Comparison of ENCODE assay signal across 23 mouse cellular contexts in the genomic region with DNA sequence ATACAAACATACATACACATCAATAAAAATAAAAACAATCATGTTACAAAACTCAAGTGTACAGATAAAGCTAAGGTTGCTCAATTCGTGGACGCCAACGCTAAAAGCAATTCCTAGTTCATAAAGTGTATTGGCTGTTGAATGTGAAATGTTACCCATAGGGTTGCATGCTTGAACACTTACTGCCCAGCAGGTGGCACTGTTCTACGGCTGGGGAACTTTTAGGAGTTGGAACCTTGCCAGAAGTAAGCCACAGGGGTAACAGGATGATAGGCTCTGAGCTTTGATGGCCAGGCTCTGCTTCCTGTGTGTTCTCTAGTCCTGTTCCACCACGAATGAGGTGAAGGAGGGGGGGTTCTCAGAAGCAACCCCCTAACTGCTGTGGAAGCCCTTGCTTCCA. TPM values are rescaled to one million over a fixed set of nuclear protein-coding genes. Genes with fewer than 3 reads are reported as not detected.
DNase-seq lines count a peak whose midpoint lies in the region; ATAC-seq and TF ChIP-seq lines count a peak whose summit lies in the region.
"Had no signal": no experiment of that assay in that cellular context is flagged by ENCODE, and none has a peak within 500 bp of the region (broad histone marks: within the 10 kb centered on the region; RNA-seq: fewer than 3 reads in every experiment).

A gene (plus strand): TSS at position 13 of the 400 bp plus-strand sequence.

- no peaks in the 10 kb centered on the region for H3K4me1 ChIP-seq in hindbrain, postnatal 0 days (ENCODE audit: insufficient read depth, low read length)
- peaks cover 8% of the 10 kb centered on the region; the same call in 1 of the 2 replicates for H3K4me1 ChIP-seq in hindbrain, embryonic 12.5 days
- no peaks in the 10 kb centered on the region for H3K4me1 ChIP-seq in liver, postnatal 0 days (ENCODE audit: insufficient read depth)
- H3K4me1 ChIP-seq in liver, embryonic 11.5 days (replicated peaks; ENCODE audit: control insufficient read depth, insufficient read depth, low read length), result no peaks in the 10 kb centered on the region
- no peaks in the 10 kb centered on the region for H3K4me1 ChIP-seq in MEL (ENCODE audit: control insufficient read depth in 1 of 2, insufficient read depth in 2 of 2, low read length in 2 of 2)

- no peak within 1 kb of the TSS for H3K4me3 ChIP-seq in hindbrain, postnatal 0 days (ENCODE audit: low read length)
- no peak within 1 kb of the TSS for H3K4me3 ChIP-seq in hindbrain, embryonic 12.5 days
- H3K4me3 ChIP-seq in liver, postnatal 0 days (ENCODE audit: low read depth, low read length), result no peak within 1 kb of the TSS
- H3K4me3 ChIP-seq in liver, embryonic 11.5 days (ENCODE audit: low read depth, low read length), result no peak within 1 kb of the TSS
- no peak within 1 kb of the TSS for H3K4me3 ChIP-seq in MEL (ENCODE audit: control insufficient read depth in 1 of 2, insufficient read depth in 1 of 2, low read depth in 2 of 2, low read length in 2 of 2)
- H3K4me3 ChIP-seq: heart, embryonic 13.5 days; neural tube, embryonic 12.5 days had no signal

- H3K27ac ChIP-seq in hindbrain, postnatal 0 days, result no peak within 1 kb of the TSS
- no peak within 1 kb of the TSS for H3K27ac ChIP-seq in hindbrain, embryonic 12.5 days
- H3K27ac ChIP-seq in liver, postnatal 0 days (ENCODE audit: low read depth), result no peak within 1 kb of the TSS
- no peak within 1 kb of the TSS for H3K27ac ChIP-seq in liver, embryonic 11.5 days (ENCODE audit: low read depth, low read length)
- H3K27ac ChIP-seq in MEL (ENCODE audit: control insufficient read depth, low read depth, low read length), result no peak within 1 kb of the TSS
- H3K27ac ChIP-seq: heart, embryonic 13.5 days; neural tube, embryonic 12.5 days had no signal

- no peak for TF ChIP-seq POLR2A in MEL (IDR thresholded peaks at IDR 0.05; ENCODE audit: control insufficient read depth in 1 of 2, insufficient read depth in 1 of 2, low read depth in 1 of 2, low read length in 2 of 2, poor library complexity in 1 of 2)
- no peak for TF ChIP-seq POLR2A in brain, embryonic 14.5 days (IDR thresholded peaks at IDR 0.05; ENCODE audit: borderline replicate concordance, extremely low read depth, insufficient read depth, insufficient read length, poor library complexity, severe bottlenecking)

- TF ChIP-seq CTCF in hindbrain, postnatal 0 days (IDR thresholded peaks at IDR 0.05; ENCODE audit: low read depth), result peak; percentile 35; the same call in 1 of the 2 replicates
- peak; percentile 29 for TF ChIP-seq CTCF in liver, postnatal 0 days (IDR thresholded peaks at IDR 0.05; ENCODE audit: low read depth)
- peak in 2 of 3 experiments; percentile 24 to 36; a peak in 2 of 6 replicates for TF ChIP-seq CTCF in MEL (IDR thresholded peaks at IDR 0.05 in 2 of 3, conservative IDR thresholded peaks at IDR 0.05 in 1 of 3; ENCODE audit: control insufficient read depth in 1 of 3, insufficient read depth in 1 of 3, low read depth in 2 of 3, low read length in 3 of 3, poor library complexity in 1 of 3, severe bottlenecking in 1 of 3)
- peak; percentile 26; the same call in 1 of the 2 replicates for TF ChIP-seq CTCF in brain, embryonic 14.5 days (IDR thresholded peaks at IDR 0.05; ENCODE audit: borderline replicate concordance, extremely low read depth, insufficient read depth, insufficient read length)

- ATAC-seq in hindbrain, postnatal 0 days, result no peak
- ATAC-seq in hindbrain, embryonic 12.5 days (ENCODE audit: low FRiP score), result no peak
- no peak for ATAC-seq in liver, postnatal 0 days
- no peak for ATAC-seq in liver, embryonic 11.5 days (replicated peaks; ENCODE audit: low FRiP score)

- DNase-seq in hindbrain, postnatal 0 days (ENCODE audit: low spot score), result no peak
- no peak for DNase-seq in liver, postnatal 0 days
- DNase-seq in liver, embryonic 11.5 days (ENCODE audit: low spot score), result no peak
- peak; percentile 19 for DNase-seq in MEL (ENCODE audit: low read depth, low spot score)
- no peak for DNase-seq in brain, embryonic 14.5 days (ENCODE audit: low read depth)
- no peak for DNase-seq in kidney, adult 18-20 months
- DNase-seq: adrenal gland, postnatal 36 days; cerebellum, adult 9-11 months; gastrocnemius, postnatal 25 days; heart, postnatal 4 days; spleen, adult 18-20 months; thymus, postnatal 14 days had no signal

- no peak within 1 kb of the TSS for H3K4me2 ChIP-seq in hindbrain, postnatal 0 days (ENCODE audit: low read depth, low read length)
- no peak within 1 kb of the TSS for H3K4me2 ChIP-seq in hindbrain, embryonic 12.5 days (replicated peaks)
- no peak within 1 kb of the TSS for H3K4me2 ChIP-seq in liver, postnatal 0 days (ENCODE audit: low read depth, low read length)
- no peak within 1 kb of the TSS for H3K4me2 ChIP-seq in liver, embryonic 11.5 days
- H3K4me2 ChIP-seq: heart, embryonic 13.5 days; neural tube, embryonic 12.5 days had no signal

- no peaks in the 10 kb centered on the region for H3K36me3 ChIP-seq in hindbrain, postnatal 0 days (ENCODE audit: insufficient read depth, low read length)
- H3K36me3 ChIP-seq in hindbrain, embryonic 12.5 days, result no peaks in the 10 kb centered on the region
- no peaks in the 10 kb centered on the region for H3K36me3 ChIP-seq in liver, postnatal 0 days (replicated peaks; ENCODE audit: insufficient read depth, low read length)
- H3K36me3 ChIP-seq in liver, embryonic 11.5 days (ENCODE audit: control insufficient read depth, insufficient read depth, low read length), result no peaks in the 10 kb centered on the region
- no peaks in the 10 kb centered on the region for H3K36me3 ChIP-seq in MEL (ENCODE audit: control insufficient read depth in 1 of 2, insufficient read depth in 2 of 2, low read length in 2 of 2)
- H3K36me3 ChIP-seq: heart, embryonic 13.5 days; neural tube, embryonic 12.5 days had no signal

- H3K9me3 ChIP-seq in hindbrain, postnatal 0 days (ENCODE audit: low read length), result no peaks in the 10 kb centered on the region
- no peaks in the 10 kb centered on the region for H3K9me3 ChIP-seq in hindbrain, embryonic 12.5 days (replicated peaks)
- H3K9me3 ChIP-seq in liver, postnatal 0 days (ENCODE audit: low read length), result no peaks in the 10 kb centered on the region
- H3K9me3 ChIP-seq in liver, embryonic 11.5 days (ENCODE audit: control insufficient read depth, low read length), result no peaks in the 10 kb centered on the region
- H3K9me3 ChIP-seq in MEL (replicated peaks; ENCODE audit: insufficient read depth, low read length), result no peaks in the 10 kb centered on the region
- H3K9me3 ChIP-seq: neural tube, embryonic 12.5 days had no signal

- 80% methylated on average over 5 of the region's 5 CpGs for WGBS in hindbrain, postnatal 0 days
- WGBS in hindbrain, embryonic 12.5 days, result 94% methylated on average over 5 of the region's 5 CpGs
- 77% methylated on average over 5 of the region's 5 CpGs for WGBS in liver, postnatal 0 days (ENCODE audit: insufficient replicate concordance)
- 91% methylated on average over 5 of the region's 5 CpGs for WGBS in liver, embryonic 11.5 days

- no peaks in the 10 kb centered on the region for H3K27me3 ChIP-seq in hindbrain, postnatal 0 days (ENCODE audit: insufficient read depth, low read length)
- no peaks in the 10 kb centered on the region for H3K27me3 ChIP-seq in hindbrain, embryonic 12.5 days
- H3K27me3 ChIP-seq in liver, postnatal 0 days (ENCODE audit: insufficient read depth, low read length), result no peaks in the 10 kb centered on the region
- no peaks in the 10 kb centered on the region; the same call in 1 of the 2 replicates for H3K27me3 ChIP-seq in liver, embryonic 11.5 days (replicated peaks; ENCODE audit: control insufficient read depth, insufficient read depth, low read length)
- H3K27me3 ChIP-seq in MEL (ENCODE audit: control insufficient read depth in 1 of 2, insufficient read depth in 2 of 2, low read length in 2 of 2), result no peaks in the 10 kb centered on the region
- H3K27me3 ChIP-seq: heart, embryonic 13.5 days; neural tube, embryonic 12.5 days had no signal

- H3K9ac ChIP-seq in hindbrain, postnatal 0 days (replicated peaks; ENCODE audit: low read length), result no peak within 1 kb of the TSS
- no peak within 1 kb of the TSS for H3K9ac ChIP-seq in hindbrain, embryonic 12.5 days
- no peak within 1 kb of the TSS for H3K9ac ChIP-seq in liver, postnatal 0 days (replicated peaks)
- H3K9ac ChIP-seq in liver, embryonic 11.5 days (ENCODE audit: low read depth, low read length), result no peak within 1 kb of the TSS
- H3K9ac ChIP-seq in MEL (ENCODE audit: control insufficient read depth, low read depth, low read length, poor library complexity, severe bottlenecking), result no peak within 1 kb of the TSS
- H3K9ac ChIP-seq: heart, embryonic 13.5 days; neural tube, embryonic 12.5 days had no signal

- no peak; the same call in 1 of the 2 replicates for TF ChIP-seq RAD21 in MEL (IDR thresholded peaks at IDR 0.05; ENCODE audit: low read depth, low read length)

- TF ChIP-seq EP300 in liver, postnatal 0 days (IDR thresholded peaks at IDR 0.05; ENCODE audit: low read depth), result no peak
- no peak for TF ChIP-seq EP300 in MEL (IDR thresholded peaks at IDR 0.05; ENCODE audit: low read depth in 1 of 2, low read length in 2 of 2)

- H3K79me2 ChIP-seq in MEL (ENCODE audit: control insufficient read depth, insufficient read depth, low read length, poor library complexity), result no peaks in the 10 kb centered on the region

TF ChIP-seq in MEL, 35 proteins besides CTCF, POLR2A, EP300 and RAD21 (continues in another document):
- TF ChIP-seq CHD2 (IDR thresholded peaks at IDR 0.05; ENCODE audit: low read length), result no peak
- TF ChIP-seq BHLHE40 (IDR thresholded peaks at IDR 0.05; ENCODE audit: borderline replicate concordance, low read depth, low read length), result no peak
- TF ChIP-seq MAZ (IDR thresholded peaks at IDR 0.05; ENCODE audit: low read depth, low read length), result no peak
- no peak for TF ChIP-seq E2F4 (IDR thresholded peaks at IDR 0.05; ENCODE audit: borderline replicate concordance, low read depth, low read length)
- no peak for TF ChIP-seq MYB (IDR thresholded peaks at IDR 0.05; ENCODE audit: low read depth, low read length)
- TF ChIP-seq USF1 (IDR thresholded peaks at IDR 0.05; ENCODE audit: low read depth, low read length), result no peak
- no peak for TF ChIP-seq MYC (IDR thresholded peaks at IDR 0.05; ENCODE audit: low read depth, low read length)
- no peak for TF ChIP-seq NELFE (IDR thresholded peaks at IDR 0.05; ENCODE audit: low read depth, low read length)
- no peak for TF ChIP-seq TCF12 (IDR thresholded peaks at IDR 0.05; ENCODE audit: low read depth, low read length)
- no peak for TF ChIP-seq GATA1 (IDR thresholded peaks at IDR 0.05; ENCODE audit: low read depth, low read length)

RNA-seq across cellular contexts. Expression of the gene that starts here (rescaled TPM):
- total RNA-seq in hindbrain, postnatal 0 days (2014; rRNA removed), result not detected in 2 replicates
- polyA plus RNA-seq in hindbrain, postnatal 0 days (2015; fragmentation: Nextera tagmentation; extraction: Ambion mirVana), result not detected in 2 replicates
- polyA plus RNA-seq in hindbrain, embryonic 12.5 days (2016; fragmentation: Nextera tagmentation; extraction: Ambion mirVana), result not detected in 2 replicates
- polyA plus RNA-seq in liver, postnatal 0 days (2015; fragmentation: Nextera tagmentation; extraction: Ambion mirVana), result not detected in 2 replicates
- polyA plus RNA-seq in liver, embryonic 11.5 days (2014; fragmentation: Nextera tagmentation; extraction: Ambion mirVana), result not detected in 2 replicates
- not detected in 2 replicates for total RNA-seq in MEL (2012; rRNA removed)
- polyA plus RNA-seq in MEL (2012; ENCODE audit: insufficient read depth in 1 of 2, insufficient read length in 2 of 2, low read depth in 1 of 2, low replicate concordance in 2 of 2, missing spikeins in 1 of 2), result not detected
- not detected in 2 replicates for polyA plus RNA-seq in brain, embryonic 14.5 days (2012; rRNA removed)
- total RNA-seq: adrenal gland, postnatal 36 days; gastrocnemius, postnatal 25 days; heart, postnatal 4 days; left cerebral cortex, postnatal 10 days; megakaryocyte-erythroid progenitor cell, adult 5-6 weeks had no signal
- polyA plus RNA-seq: embryonic facial prominence, embryonic 14.5 days; frontal cortex, adult 2 months; heart, embryonic 13.5 days; kidney, embryonic 14.5 days; limb, embryonic 14.5 days; lung, embryonic 16.5 days; neural tube, embryonic 12.5 days; stomach, embryonic 14.5 days had no signal

Comparison
In these comparisons a context has a peak if more than half of its experiments do, and no peak if none do; other contexts are left out.
1. Peak in DNase-seq in MEL; RNA of the gene not detected or under 1 TPM.